ENCODE assay signal across 7 mouse cellular contexts in genomic region chr8:89571816-89572215, GRCm38 (mm10).
DNase-seq lines count a peak whose midpoint lies in the region; ATAC-seq and TF ChIP-seq lines count a peak whose summit lies in the region.

No protein-coding gene starts in this region.

- peaks cover 22% of the 10 kb centered on the region for H3K27me3 ChIP-seq in midbrain, embryonic 12.5 days
- no peaks in the 10 kb centered on the region for H3K27me3 ChIP-seq in stomach, postnatal 0 days (ENCODE audit: control insufficient read depth, insufficient read depth, low read length)

- WGBS in midbrain, embryonic 12.5 days = 5% methylated on average over 13 of the region's 13 CpGs
- 6% methylated on average over 13 of the region's 13 CpGs for WGBS in stomach, postnatal 0 days

- peak; percentile 83 for ATAC-seq in common myeloid progenitor, adult 5-6 weeks (replicated peaks; ENCODE audit: low read depth, poor library complexity, severe bottlenecking)
- peak; percentile 54; the same call in 1 of the 2 replicates for ATAC-seq in midbrain, embryonic 12.5 days (ENCODE audit: low FRiP score, low read depth)
- no peak; the same call in 1 of the 2 replicates for ATAC-seq in stomach, postnatal 0 days (ENCODE audit: low FRiP score, low TSS enrichment)

- DNase-seq in adrenal gland, adult 8-10 months = peak; percentile 6
- peak; percentile 64 for DNase-seq in gastrocnemius, postnatal 14 days
- DNase-seq in kidney, adult 18-20 months = peak; percentile 86
- DNase-seq in left cerebral cortex, postnatal 25 days (ENCODE audit: low spot score in 2 of 2) = peak; percentile 70 to 79
- DNase-seq in stomach, postnatal 0 days (ENCODE audit: low spot score) = peak; percentile 78

- H3K9me3 ChIP-seq in midbrain, embryonic 12.5 days = no peaks in the 10 kb centered on the region
- H3K9me3 ChIP-seq in stomach, postnatal 0 days (ENCODE audit: control insufficient read depth, low read length) = no peaks in the 10 kb centered on the region

- no peak overlapping the region for H3K27ac ChIP-seq in midbrain, embryonic 12.5 days (replicated peaks)
- H3K27ac ChIP-seq in stomach, postnatal 0 days (replicated peaks) = no peak overlapping the region

- peak; percentile 87 for TF ChIP-seq CTCF in stomach, postnatal 0 days (IDR thresholded peaks at IDR 0.05; ENCODE audit: low read depth)

- TF ChIP-seq EP300 in stomach, postnatal 0 days (optimal IDR thresholded peaks at IDR 0.05) = no peak

- no peak overlapping the region for H3K9ac ChIP-seq in midbrain, embryonic 12.5 days (replicated peaks)
- H3K9ac ChIP-seq in stomach, postnatal 0 days (ENCODE audit: low read length) = no peak overlapping the region

- no peaks in the 10 kb centered on the region for H3K36me3 ChIP-seq in midbrain, embryonic 12.5 days
- no peaks in the 10 kb centered on the region for H3K36me3 ChIP-seq in stomach, postnatal 0 days (ENCODE audit: control insufficient read depth, insufficient read depth, low read length)

- no peak overlapping the region for H3K4me3 ChIP-seq in midbrain, embryonic 12.5 days
- no peak overlapping the region for H3K4me3 ChIP-seq in stomach, postnatal 0 days (ENCODE audit: low read depth, low read length)

- intact Hi-C loops in gastrocnemius, postnatal 14 days (cut with DNase I; ENCODE audit: low total_unique reads) = loop anchor here (10.0 kb wide), 1 partner anchor 627 kb away; no protein-coding TSS in a partner anchor
- intact Hi-C loops in left cerebral cortex, postnatal 25 days (cut with DNase I) = loop anchor here (2.0 to 10.0 kb wide), 5 partner anchors 170 to 777 kb away; no protein-coding TSS in a partner anchor

- H3K4me1 ChIP-seq in midbrain, embryonic 12.5 days = peaks cover 40% of the 10 kb centered on the region
- H3K4me1 ChIP-seq in stomach, postnatal 0 days (replicated peaks; ENCODE audit: control insufficient read depth, insufficient read depth) = no peaks in the 10 kb centered on the region

- H3K4me2 ChIP-seq in midbrain, embryonic 12.5 days (replicated peaks) = no peak overlapping the region
- H3K4me2 ChIP-seq in stomach, postnatal 0 days (replicated peaks; ENCODE audit: low read depth) = no peak overlapping the region

Comparison
In these comparisons a context has a peak if more than half of its experiments do, and no peak if none do; other contexts are left out.
1. DNase-seq: peak in every context shown above with its lines; median percentile 86 in kidney, adult 18-20 months; 78 in stomach, postnatal 0 days; 74 in left cerebral cortex, postnatal 25 days; 64 in gastrocnemius, postnatal 14 days; 6 in adrenal gland, adult 8-10 months.